Mouse (Mus musculus) urinary bladder, postnatal 0 days (tissue): Measurements from ENCODE around the gene Crip1. TPM values are rescaled to one million over a fixed set of nuclear protein-coding genes. Genes with fewer than 3 reads are reported as not detected.

Experiments used
- polyA plus RNA-seq: library from polyadenylated mRNA; unstranded; fragments of >200 nt; fragmentation: Nextera tagmentation; extraction: Ambion mirVana; gene quantifications from 2 replicates; pipeline ENCODE4 v1.2.1, GENCODE M21; 2015

The Crip1 gene
- polyA plus RNA-seq, result 1,080 and 1,215 TPM in 2 replicates

DNA sequence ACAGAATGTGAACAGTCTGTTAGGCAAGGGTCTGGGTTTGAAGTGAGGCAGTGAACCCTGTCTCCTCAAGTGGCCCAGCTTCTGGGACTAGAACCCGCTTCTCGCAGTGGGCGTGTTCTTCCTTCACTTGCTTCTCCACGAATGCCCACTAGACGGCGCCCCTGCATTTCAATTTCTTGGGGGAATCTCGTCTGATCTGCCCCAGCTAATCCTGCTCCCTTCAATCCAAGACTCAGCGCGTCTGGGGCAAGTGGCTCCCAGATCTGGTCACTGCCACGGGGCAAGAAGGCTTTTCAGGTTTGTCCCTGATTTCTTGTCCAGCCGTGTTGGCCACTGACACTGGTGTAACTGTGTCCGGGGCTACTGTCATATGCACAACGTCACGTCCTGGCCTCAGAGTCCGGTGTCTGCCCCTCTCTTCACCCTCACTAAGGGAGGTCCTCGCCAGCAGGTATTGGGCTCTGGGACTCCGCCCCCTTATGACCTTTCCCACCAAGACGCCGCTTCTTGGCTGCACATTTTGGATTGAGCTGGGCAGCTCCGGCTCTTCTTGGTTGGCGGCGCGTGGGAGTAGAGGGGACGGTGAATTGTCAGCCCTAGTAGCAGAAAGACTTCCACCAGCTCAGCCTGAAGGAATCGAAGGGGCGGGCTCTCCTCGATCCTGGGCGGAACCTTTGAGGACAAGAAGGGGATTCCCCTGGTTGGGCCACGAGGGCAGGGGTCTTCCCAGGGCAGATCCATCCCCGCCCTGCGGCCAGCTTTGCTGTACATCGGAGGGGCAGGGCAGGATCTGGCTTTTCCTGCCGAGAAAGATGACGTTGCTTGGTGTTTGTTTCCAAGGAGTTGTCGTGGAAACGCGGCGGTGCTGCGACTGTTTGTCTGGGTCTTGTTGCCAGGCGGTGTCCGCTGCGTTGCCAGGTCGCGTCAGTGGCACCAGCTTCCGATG, at the start of gene Crip1:
Gene Crip1 (plus strand): TSS at position 205 of the 946 bp plus-strand sequence.

GRCm38 (mm10) chr12:113097749-113098281, 48.3 kb upstream of the Crip1 start, which contains the start of gene Mta1:
Gene Mta1 (plus strand): TSS chr12:113098278.

GRCm38 (mm10) chr12:113139908-113140615, 6.1 kb upstream of the Crip1 start, which contains the start of gene Crip2:
Gene Crip2 (plus strand): TSS chr12:113140236.

DNA sequence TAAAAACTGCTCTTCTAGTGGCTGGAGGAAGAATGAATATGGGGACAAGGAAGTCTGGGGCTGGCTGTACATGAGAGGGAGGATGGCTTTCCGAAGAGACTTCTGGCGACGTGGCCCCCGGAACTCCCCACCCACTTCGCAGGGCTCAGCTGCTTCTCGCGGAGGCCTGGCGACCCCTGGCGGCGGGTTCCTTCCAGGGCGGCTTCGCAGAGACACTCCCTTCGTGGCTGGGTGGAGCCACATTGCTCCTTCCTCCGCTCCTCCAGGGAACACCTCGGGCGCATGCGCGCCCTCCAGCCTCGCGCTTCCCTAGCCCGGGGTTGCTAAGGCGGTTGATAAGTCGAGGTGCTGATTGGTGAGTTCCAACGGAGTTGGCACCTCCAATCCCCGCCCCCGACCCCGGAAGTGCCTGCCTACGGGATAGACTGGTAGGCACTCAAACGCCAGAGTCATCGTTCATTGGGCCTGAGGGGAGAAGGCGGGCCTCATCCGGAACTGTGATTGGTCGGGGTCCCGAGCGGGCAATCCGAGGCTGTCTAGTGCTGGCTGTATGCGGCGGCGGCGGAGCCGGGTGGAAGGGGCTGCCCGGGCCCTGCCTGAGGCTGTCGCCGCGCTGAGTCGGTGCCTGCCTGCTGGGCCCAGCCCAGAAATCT, 9.9 kb downstream of the Crip1 start, which contains the start of gene Tedc1:
Gene Tedc1 (plus strand): TSS at position 535 of the 653 bp plus-strand sequence.

GRCm38 (mm10) chr12:113185442-113186291, 39.6 kb downstream of the Crip1 start, which contains the start of gene Tmem121:
Gene Tmem121 (plus strand): TSS chr12:113185930.

Other genes with a start within 250 kb of the Crip1 start
- 3.5 and 4.5 TPM in 2 replicates for gene Jag2, start 216.5 kb upstream of the Crip1 start, polyA plus RNA-seq
- 64.5 and 69.2 TPM in 2 replicates for gene Nudt14, start 204.2 kb upstream of the Crip1 start, polyA plus RNA-seq
- 14.5 and 14.6 TPM in 2 replicates for gene Btbd6, start 169.8 kb upstream of the Crip1 start, polyA plus RNA-seq
- 33.3 and 34.9 TPM in 2 replicates for gene Brf1, start 145.6 kb upstream of the Crip1 start, polyA plus RNA-seq
- gene Pacs2, start 131.8 kb upstream of the Crip1 start, polyA plus RNA-seq, result 8.2 and 8.7 TPM in 2 replicates
- not detected in 2 replicates for gene Tex22, start 71.8 kb upstream of the Crip1 start, polyA plus RNA-seq
- gene Mta1, start 48.0 kb upstream of the Crip1 start, polyA plus RNA-seq, result 7.0 and 7.5 TPM in 2 replicates
- 190 and 212 TPM in 2 replicates for gene Crip2, start 6.1 kb upstream of the Crip1 start, polyA plus RNA-seq
- 4.7 and 7.3 TPM in 2 replicates for gene Tedc1, start 10.1 kb downstream of the Crip1 start, polyA plus RNA-seq
- 2.9 and 3.8 TPM in 2 replicates for gene Tmem121, start 39.6 kb downstream of the Crip1 start, polyA plus RNA-seq